8 mouse cellular contexts compared by ENCODE assay signal in the genomic region with DNA sequence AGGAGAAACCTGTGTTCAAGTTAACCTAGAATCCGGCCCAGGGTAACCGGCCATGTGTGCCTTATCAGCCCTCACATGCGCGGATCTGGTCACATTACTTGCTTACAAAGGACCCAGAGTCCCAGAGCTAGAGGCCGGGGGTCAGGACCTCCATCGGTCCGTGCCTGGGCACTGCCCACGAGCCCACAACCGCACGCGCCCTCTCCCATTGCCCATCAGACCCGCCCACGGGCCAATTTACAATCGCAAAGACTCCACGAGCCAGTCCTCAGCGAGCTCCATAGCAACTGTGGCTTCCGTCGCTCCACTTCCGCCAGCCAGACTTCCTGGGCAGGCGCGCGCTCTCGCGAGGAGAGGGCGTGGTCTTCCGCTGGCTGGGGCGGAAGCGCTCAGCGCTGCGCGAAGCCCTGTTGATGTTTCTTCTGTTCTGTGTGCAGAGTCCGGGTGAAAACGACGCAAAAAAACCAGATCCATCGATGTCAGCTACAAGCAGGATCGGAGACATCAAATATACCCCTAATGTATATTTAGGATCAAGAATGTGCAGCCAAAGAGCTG. TPM values are rescaled to one million over a fixed set of nuclear protein-coding genes. Genes with fewer than 3 reads are reported as not detected.
A peak's percentile ranks its signal among the peaks of the same experiment; 100 is the strongest.
DNase-seq lines count a peak whose midpoint lies in the region; ATAC-seq lines count a peak whose summit lies in the region.

A gene (minus strand): TSS at position 326 of the 558 bp plus-strand sequence.

- peak; percentile 78 for DNase-seq in WW6 (ENCODE audit: low read depth, low spot score)
- DNase-seq in cerebellum, postnatal 4 days (ENCODE audit: low spot score in 2 of 2), result peak; percentile 67 to 87
- DNase-seq in gastrocnemius, adult 18-20 months (ENCODE audit: low spot score), result peak; percentile 88
- peak; percentile 87 to 93 for DNase-seq in left cerebral cortex, adult 18-20 months (ENCODE audit: low spot score in 2 of 2)
- peak; percentile 92 for DNase-seq in right cerebral cortex, adult 18-20 months
- peak; percentile 42 for DNase-seq in urinary bladder, postnatal 10 days (ENCODE audit: low spot score)

- H3K9ac ChIP-seq in hindbrain, embryonic 16.5 days (ENCODE audit: low read depth, low read length), result peak within 1 kb of the TSS; percentile 68

- H3K27ac ChIP-seq in hindbrain, embryonic 16.5 days (ENCODE audit: low read depth, low read length), result peak within 1 kb of the TSS; percentile 65
- peak within 1 kb of the TSS; percentile 55 for H3K27ac ChIP-seq in macrophage

- no peaks in the 10 kb centered on the region for H3K9me3 ChIP-seq in hindbrain, embryonic 16.5 days (ENCODE audit: control insufficient read depth, low read length)

- peaks cover 26% of the 10 kb centered on the region for H3K4me1 ChIP-seq in hindbrain, embryonic 16.5 days (ENCODE audit: control insufficient read depth, insufficient read depth, low read depth, low read length)

- peaks cover 5% of the 10 kb centered on the region; the same call in 1 of the 2 replicates for H3K79me2 ChIP-seq in macrophage (ENCODE audit: inconsistent target)

- H3K27me3 ChIP-seq in hindbrain, embryonic 16.5 days (replicated peaks; ENCODE audit: control insufficient read depth, insufficient read depth, low read length), result no peaks in the 10 kb centered on the region

- peak; percentile 95 for ATAC-seq in hindbrain, embryonic 16.5 days

- peak within 1 kb of the TSS; percentile 83 for H3K4me2 ChIP-seq in hindbrain, embryonic 16.5 days (ENCODE audit: low read length)

- peak within 1 kb of the TSS; percentile 64 for H3K4me3 ChIP-seq in hindbrain, embryonic 16.5 days (ENCODE audit: low read length)
- H3K4me3 ChIP-seq in macrophage (ENCODE audit: inconsistent target), result peak within 1 kb of the TSS; percentile 82

- WGBS in hindbrain, embryonic 16.5 days, result under 1% methylated on average over 36 of the region's 36 CpGs
- 0% methylated on average over 28 of the region's 36 CpGs for WGBS in macrophage (ENCODE audit: missing documents)

- H3K36me3 ChIP-seq in hindbrain, embryonic 16.5 days (ENCODE audit: control insufficient read depth, insufficient read depth, low read length), result peaks cover 10% of the 10 kb centered on the region
- H3K36me3 ChIP-seq in macrophage (ENCODE audit: inconsistent target), result peaks cover 15% of the 10 kb centered on the region

RNA-seq across cellular contexts. Expression of the gene that starts here (rescaled TPM):
- 1 to 10 TPM; 3.1 to 3.3 TPM for total RNA-seq in gastrocnemius, adult 18-20 months (2021)
- polyA plus RNA-seq in hindbrain, embryonic 16.5 days (2015; fragmentation: Nextera tagmentation; extraction: Ambion mirVana), result 33.8 and 35.8 TPM in 2 replicates
- 10 to 100 TPM; 27.5 to 29.9 TPM for total RNA-seq in left cerebral cortex, adult 18-20 months (2021)
- total RNA-seq in macrophage (2018; cell fraction: chromatin; rRNA removed), result 10 to 100 TPM in 17 of 26 experiments, 1 to 10 TPM in 9; 3.9 to 28.9 (median 12.6) TPM
- 1 to 10 TPM; 3.0 to 9.6 (median 7.7) TPM for total RNA-seq in macrophage (2018; cell fraction: cytosol; rRNA removed)
- 10 to 100 TPM in 12 of 26 experiments, 1 to 10 TPM in 14; 2.8 to 18.4 (median 9.4) TPM for total RNA-seq in macrophage (2018; cell fraction: nucleus; rRNA removed)
- 4.5 to 12.1 TPM (median 8.8 TPM) in 3 replicates for polyA plus RNA-seq in macrophage (2018)

Comparison
In these comparisons a context has a peak if more than half of its experiments do, and no peak if none do; other contexts are left out.
1. Peak in every context shown above with its lines: DNase-seq, ATAC-seq, H3K4me3 ChIP-seq and H3K27ac ChIP-seq.
2. RNA of the gene that starts here (total RNA-seq): 27.5 to 29.9 TPM in left cerebral cortex, adult 18-20 months; 3.1 to 3.3 TPM in gastrocnemius, adult 18-20 months; every median in the first group is over 4 times any median in the second.
3. DNase-seq: peak in every context shown above with its lines; median percentile 92 in right cerebral cortex, adult 18-20 months; 90 in left cerebral cortex, adult 18-20 months; 88 in gastrocnemius, adult 18-20 months; 78 in WW6; 77 in cerebellum, postnatal 4 days; 42 in urinary bladder, postnatal 10 days.